Mouse (Mus musculus): ENCODE data around the gene Mybl2. TPM values are rescaled to one million over a fixed set of nuclear protein-coding genes. Genes with fewer than 3 reads are reported as not detected.

Mybl2 gene
- polyA plus RNA-seq, 2 experiments, result 18.9 to 26.0 TPM

- H3K27ac ChIP-seq (replicated peaks; ENCODE audit: low read depth, low read length), result no peak overlapping the region
These were observed 67.8 kb downstream of the Mybl2 start for GRCm38 (mm10) chr2:163122319-163122718.

GRCm38 (mm10) chr2:163123496-163123895, 69.0 kb downstream of the Mybl2 start:
- no peaks in the 10 kb centered on the region for H3K9me3 ChIP-seq (ENCODE audit: control insufficient read depth, low read length)
- no peak for ATAC-seq (ENCODE audit: low FRiP score, low read depth)
- 81% methylated on average over 5 of the region's 5 CpGs for WGBS
- no peak overlapping the region for H3K9ac ChIP-seq (ENCODE audit: low read depth, low read length, severe bottlenecking)
- H3K4me3 ChIP-seq (replicated peaks; ENCODE audit: low read length), result no peak overlapping the region
- H3K4me1 ChIP-seq (ENCODE audit: control insufficient read depth, insufficient read depth, low read length), result peaks cover 3% of the 10 kb centered on the region; the same call in 1 of the 2 replicates
- H3K36me3 ChIP-seq (ENCODE audit: control insufficient read depth, insufficient read depth, low read length), result no peaks in the 10 kb centered on the region
- no peaks in the 10 kb centered on the region for H3K27me3 ChIP-seq (ENCODE audit: control insufficient read depth, insufficient read depth, low read length)
- no peak for TF ChIP-seq POLR2A (IDR thresholded peaks at IDR 0.05; ENCODE audit: borderline replicate concordance, extremely low read depth, insufficient read depth, insufficient read length)
- H3K27ac ChIP-seq (replicated peaks; ENCODE audit: low read depth, low read length), result no peak overlapping the region
- no peak overlapping the region for H3K4me2 ChIP-seq (replicated peaks; ENCODE audit: low read depth, low read length, severe bottlenecking)
- no peak for DNase-seq (ENCODE audit: low spot score)

More at GRCm38 (mm10) chr2:163122319-163122718, 67.8 kb downstream of the Mybl2 start:
- Histone ChIP-seq H3K4me1 (ENCODE audit: control insufficient read depth, insufficient read depth, low read length) (peaks cover 3% of the 10 kb centered on the region; the same call in 1 of the 2 replicates), H3K4me2 (replicated peaks; ENCODE audit: low read depth, low read length, severe bottlenecking) (peak overlapping the region; percentile 32; the same call in 1 of the 2 replicates), H3K9me3 (ENCODE audit: control insufficient read depth, low read length) (no peaks in the 10 kb centered on the region), H3K4me3 (replicated peaks; ENCODE audit: low read length) (no peak overlapping the region; the same call in 1 of the 2 replicates), H3K36me3 (ENCODE audit: control insufficient read depth, insufficient read depth, low read length) (no peaks in the 10 kb centered on the region), H3K9ac (ENCODE audit: low read depth, low read length, severe bottlenecking) (no peak overlapping the region), H3K27me3 (ENCODE audit: control insufficient read depth, insufficient read depth, low read length) (no peaks in the 10 kb centered on the region)
- ATAC-seq (ENCODE audit: low FRiP score, low read depth), result peak; percentile 94
- DNase-seq (ENCODE audit: low spot score), result peak; percentile 37
- no peak for TF ChIP-seq POLR2A (IDR thresholded peaks at IDR 0.05; ENCODE audit: borderline replicate concordance, extremely low read depth, insufficient read depth, insufficient read length)
- WGBS, result 15% methylated on average over 9 of the region's 9 CpGs

DNA sequence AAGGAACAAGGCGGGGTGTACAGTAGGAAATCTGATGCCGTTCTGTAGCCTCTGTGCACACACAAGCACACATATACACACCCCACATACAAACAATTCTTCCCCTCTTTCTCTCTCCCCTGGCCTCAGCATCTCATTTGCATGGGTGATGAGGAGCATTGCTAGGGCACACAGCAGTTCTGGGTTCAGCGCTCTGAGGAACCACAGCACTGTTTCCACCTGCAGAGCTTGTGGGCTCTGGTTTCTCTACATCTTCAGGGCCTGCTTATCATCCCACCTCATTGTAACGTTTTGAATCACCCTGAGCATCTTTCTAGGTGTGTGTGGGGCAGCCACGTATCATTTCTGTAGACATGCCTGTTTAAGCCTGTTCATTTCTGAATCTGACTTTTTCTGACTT, 76.3 kb downstream of the Mybl2 start:
- H3K4me2 ChIP-seq (replicated peaks; ENCODE audit: low read depth, low read length, severe bottlenecking), result no peak overlapping the region
- no peaks in the 10 kb centered on the region for H3K4me1 ChIP-seq (ENCODE audit: control insufficient read depth, insufficient read depth, low read length)
- 78% methylated on average over 5 of the region's 5 CpGs for WGBS
- H3K36me3 ChIP-seq (ENCODE audit: control insufficient read depth, insufficient read depth, low read length), result no peaks in the 10 kb centered on the region
- TF ChIP-seq POLR2A (IDR thresholded peaks at IDR 0.05; ENCODE audit: borderline replicate concordance, extremely low read depth, insufficient read depth, insufficient read length), result no peak
- no peak overlapping the region for H3K4me3 ChIP-seq (replicated peaks; ENCODE audit: low read length)
- H3K9ac ChIP-seq (ENCODE audit: low read depth, low read length, severe bottlenecking), result no peak overlapping the region
- ATAC-seq (ENCODE audit: low FRiP score, low read depth), result no peak
- no peaks in the 10 kb centered on the region for H3K9me3 ChIP-seq (ENCODE audit: control insufficient read depth, low read length)
- DNase-seq (ENCODE audit: low spot score), result no peak
- H3K27ac ChIP-seq (replicated peaks; ENCODE audit: low read depth, low read length), result no peak overlapping the region
- no peaks in the 10 kb centered on the region for H3K27me3 ChIP-seq (ENCODE audit: control insufficient read depth, insufficient read depth, low read length)

DNA sequence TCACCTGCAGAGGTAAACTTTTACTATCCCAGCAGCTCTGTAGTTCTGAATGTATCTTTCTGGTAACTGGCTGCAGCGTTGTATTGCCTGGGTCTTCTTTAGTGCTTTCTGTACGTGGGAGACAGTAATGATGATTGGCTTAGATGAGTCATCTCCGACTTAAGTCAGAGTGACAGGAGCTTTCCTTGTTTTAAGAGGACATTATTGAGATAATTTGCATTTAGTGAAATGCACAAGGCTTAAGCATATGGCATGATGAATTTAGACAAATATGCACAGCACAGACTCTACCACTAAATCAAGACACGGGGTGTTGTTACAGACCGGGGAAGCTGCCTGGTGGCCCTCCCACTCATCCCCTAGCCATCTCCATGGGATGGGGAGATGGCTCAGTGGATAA, 77.8 kb downstream of the Mybl2 start:
- H3K27ac ChIP-seq (replicated peaks; ENCODE audit: low read depth, low read length), result no peak overlapping the region
- no peaks in the 10 kb centered on the region for H3K9me3 ChIP-seq (ENCODE audit: control insufficient read depth, low read length)
- H3K9ac ChIP-seq (ENCODE audit: low read depth, low read length, severe bottlenecking), result no peak overlapping the region
- no peak overlapping the region for H3K4me3 ChIP-seq (replicated peaks; ENCODE audit: low read length)
- ATAC-seq (ENCODE audit: low FRiP score, low read depth), result no peak
- H3K4me1 ChIP-seq (ENCODE audit: control insufficient read depth, insufficient read depth, low read length), result no peaks in the 10 kb centered on the region
- H3K27me3 ChIP-seq (ENCODE audit: control insufficient read depth, insufficient read depth, low read length), result no peaks in the 10 kb centered on the region
- 88% methylated on average over 5 of the region's 5 CpGs for WGBS
- TF ChIP-seq POLR2A (IDR thresholded peaks at IDR 0.05; ENCODE audit: borderline replicate concordance, extremely low read depth, insufficient read depth, insufficient read length), result no peak
- no peak for DNase-seq (ENCODE audit: low spot score)
- no peaks in the 10 kb centered on the region for H3K36me3 ChIP-seq (ENCODE audit: control insufficient read depth, insufficient read depth, low read length)
- no peak overlapping the region for H3K4me2 ChIP-seq (replicated peaks; ENCODE audit: low read depth, low read length, severe bottlenecking)

Small RNAs within 50 kb of the gene (microRNA-seq; reads per million reads assigned to microRNA genes)
- gene Gm22174 (not detected), gene Mir7003 (not detected)

Other genes with a start within 250 kb of the Mybl2 start
- gene Srsf6, start 123.2 kb upstream of the Mybl2 start, polyA plus RNA-seq (2012; rRNA removed), result 489 and 535 TPM in 2 replicates
- gene Srsf6, start 123.2 kb upstream of the Mybl2 start, polyA plus RNA-seq (2014; fragmentation: Nextera tagmentation; extraction: Ambion mirVana), result 197 and 210 TPM in 2 replicates
- 0.72 and 0.78 TPM in 2 replicates for gene L3mbtl1, start 111.2 kb upstream of the Mybl2 start, polyA plus RNA-seq (2012; rRNA removed)
- gene L3mbtl1, start 111.2 kb upstream of the Mybl2 start, polyA plus RNA-seq (2014; fragmentation: Nextera tagmentation; extraction: Ambion mirVana), result 0.21 and 0.29 TPM in 2 replicates
- 0.03 TPM in 1 of 2 replicates, not detected in the other for gene Sgk2, start 67.4 kb upstream of the Mybl2 start, polyA plus RNA-seq (2012; rRNA removed)
- gene Sgk2, start 67.4 kb upstream of the Mybl2 start, polyA plus RNA-seq (2014; fragmentation: Nextera tagmentation; extraction: Ambion mirVana), result 0.10 TPM in 1 of 2 replicates, not detected in the other
- gene Ift52, start 37.3 kb upstream of the Mybl2 start, polyA plus RNA-seq (2012; rRNA removed), result 33.3 and 39.7 TPM in 2 replicates
- 45.8 and 50.6 TPM in 2 replicates for gene Ift52, start 37.3 kb upstream of the Mybl2 start, polyA plus RNA-seq (2014; fragmentation: Nextera tagmentation; extraction: Ambion mirVana)
- not detected in 2 replicates for gene Gtsf1l, start 33.2 kb downstream of the Mybl2 start, polyA plus RNA-seq (2012; rRNA removed)
- not detected in 2 replicates for gene Gtsf1l, start 33.2 kb downstream of the Mybl2 start, polyA plus RNA-seq (2014; fragmentation: Nextera tagmentation; extraction: Ambion mirVana)
- 10.3 and 17.1 TPM in 2 replicates for gene Tox2, start 148.4 kb downstream of the Mybl2 start, polyA plus RNA-seq (2012; rRNA removed)
- 4.8 and 5.6 TPM in 2 replicates for gene Tox2, start 148.4 kb downstream of the Mybl2 start, polyA plus RNA-seq (2014; fragmentation: Nextera tagmentation; extraction: Ambion mirVana)